Mouse (Mus musculus) adipocyte (in vitro differentiated cells): ENCODE data around the gene Rspo1.
"Not testable (repeated sequence)": the region's sequence is repeated elsewhere in the genome, so short reads cannot be mapped to it uniquely, and the experiment has no call there.

Source experiments
- DNase-seq: peaks from one replicate; pipeline ENCODE4 v3.0.0-alpha.2; 2016; ENCODE audit warnings: low spot score

Gene Rspo1

GRCm38 (mm10) chr4:124985671-124986602 is at the start of gene Rspo1:
Gene Rspo1, plus strand, starts transcription at chr4:124986430.
- DNase-seq: no peak

GRCm38 (mm10) chr4:124936613-124937471 is 49.4 kb upstream of the Rspo1 start, which contains the start of gene 9930104L06Rik:
Gene 9930104L06Rik, plus strand, starts transcription at chr4:124937048.
- DNase-seq: peak; percentile 98

GRCm38 (mm10) chr4:124939211-124939610 is 47.0 kb upstream of the Rspo1 start, which contains the start of gene Cdca8:
Gene Cdca8, minus strand, starts transcription at chr4:124939311.
- not testable (repeated sequence) for DNase-seq

- DNase-seq: peak; percentile 80
Measured at GRCm38 (mm10) chr4:124943022-124943421, 43.2 kb upstream of the Rspo1 start.

GRCm38 (mm10) chr4:124943781-124944180 is 42.4 kb upstream of the Rspo1 start:
- DNase-seq: no peak

- DNase-seq: no peak
Measured at GRCm38 (mm10) chr4:124944961-124945360, 41.3 kb upstream of the Rspo1 start.

GRCm38 (mm10) chr4:124949488-124949887 is 36.7 kb upstream of the Rspo1 start:
- DNase-seq: no peak

- no peak for DNase-seq
Measured at GRCm38 (mm10) chr4:124950181-124951035, 35.8 kb upstream of the Rspo1 start.

- DNase-seq: no peak
Measured at GRCm38 (mm10) chr4:124951036-124951433, 35.2 kb upstream of the Rspo1 start.

GRCm38 (mm10) chr4:124953546-124953945 is 32.7 kb upstream of the Rspo1 start:
- DNase-seq: peak; percentile 55

- DNase-seq: no peak
Measured at GRCm38 (mm10) chr4:124957284-124957683, 28.9 kb upstream of the Rspo1 start.

- DNase-seq: peak; percentile 84
Measured at GRCm38 (mm10) chr4:124959062-124959461, 27.2 kb upstream of the Rspo1 start.

- DNase-seq: no peak
Measured at GRCm38 (mm10) chr4:124960940-124961339, 25.3 kb upstream of the Rspo1 start.

GRCm38 (mm10) chr4:124962576-124962975 is 23.7 kb upstream of the Rspo1 start:
- no peak for DNase-seq

- no peak for DNase-seq
Measured at GRCm38 (mm10) chr4:124964912-124965599, 21.2 kb upstream of the Rspo1 start.

- no peak for DNase-seq
Measured at GRCm38 (mm10) chr4:124968711-124969110, 17.5 kb upstream of the Rspo1 start.

- DNase-seq: no peak
Measured at GRCm38 (mm10) chr4:124969219-124969848, 16.9 kb upstream of the Rspo1 start.

- no peak for DNase-seq
Measured at GRCm38 (mm10) chr4:124970194-124970593, 16.0 kb upstream of the Rspo1 start.

GRCm38 (mm10) chr4:124970677-124971076 is 15.6 kb upstream of the Rspo1 start:
- DNase-seq: no peak

- no peak for DNase-seq
Measured at GRCm38 (mm10) chr4:124971094-124971493, 15.1 kb upstream of the Rspo1 start.
